Mouse (Mus musculus): ENCODE data around the gene E130116L18Rik.
"Not testable (repeated sequence)": the region's sequence is repeated elsewhere in the genome, so short reads cannot be mapped to it uniquely, and the experiment has no call there.

E130116L18Rik gene

GRCm38 (mm10) chr5:25222752-25223702 lies at the start of gene E130116L18Rik:
E130116L18Rik (minus strand) TSS chr5:25223153.
- peak; percentile 75 to 89 for DNase-seq (ENCODE audit: low spot score in 2 of 2)

DNA sequence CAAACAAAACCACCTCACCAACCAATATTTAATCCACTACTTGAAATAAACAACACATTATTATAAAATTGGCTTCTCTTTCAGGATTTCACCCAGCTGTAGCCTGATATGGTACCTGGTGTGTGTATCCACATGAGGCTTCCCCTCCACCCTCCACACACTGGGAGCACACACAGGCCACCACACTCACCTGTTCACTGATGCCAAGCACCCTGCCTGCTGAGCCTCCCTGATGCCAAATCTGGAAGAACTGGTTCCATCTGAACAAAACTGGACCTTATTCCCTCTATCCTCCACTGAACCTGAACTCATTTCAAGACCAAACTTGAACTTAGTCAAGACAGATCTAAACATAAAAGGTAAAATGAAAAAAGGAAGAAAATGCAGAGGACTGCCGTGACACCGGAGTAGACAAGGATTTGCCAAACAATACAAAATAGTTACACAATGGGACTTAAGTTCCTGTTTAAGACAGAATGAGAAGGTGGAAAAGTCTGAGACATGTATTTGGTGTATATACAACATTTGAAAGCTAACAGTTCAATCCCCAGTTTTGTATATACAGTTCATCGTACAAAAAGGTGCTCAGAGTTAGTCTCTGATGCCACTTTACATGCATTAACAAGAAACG lies 45.4 kb upstream of the E130116L18Rik start:
- no peak for DNase-seq (ENCODE audit: low spot score in 2 of 2)

DNA sequence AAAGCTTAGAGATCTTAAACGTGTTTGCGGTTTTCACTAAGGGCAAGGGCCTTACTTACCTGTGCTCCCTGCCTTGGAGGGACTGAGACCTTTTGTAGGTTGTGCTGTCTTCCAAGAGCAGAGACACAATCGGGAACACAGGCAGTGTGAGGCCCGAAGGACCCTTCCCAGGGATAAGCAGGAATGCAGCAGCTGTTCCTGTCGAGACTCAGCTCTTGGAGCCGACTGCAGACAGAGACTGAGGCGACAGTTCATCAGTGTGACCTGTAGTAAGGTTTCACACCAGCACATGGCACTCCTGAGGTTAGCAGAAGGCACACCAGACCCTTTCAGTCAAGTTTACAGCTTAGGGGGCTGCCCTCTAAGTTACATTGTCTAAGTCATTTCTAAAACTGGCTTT lies 39.3 kb upstream of the E130116L18Rik start:
- no peak for DNase-seq (ENCODE audit: low spot score in 2 of 2)

DNA sequence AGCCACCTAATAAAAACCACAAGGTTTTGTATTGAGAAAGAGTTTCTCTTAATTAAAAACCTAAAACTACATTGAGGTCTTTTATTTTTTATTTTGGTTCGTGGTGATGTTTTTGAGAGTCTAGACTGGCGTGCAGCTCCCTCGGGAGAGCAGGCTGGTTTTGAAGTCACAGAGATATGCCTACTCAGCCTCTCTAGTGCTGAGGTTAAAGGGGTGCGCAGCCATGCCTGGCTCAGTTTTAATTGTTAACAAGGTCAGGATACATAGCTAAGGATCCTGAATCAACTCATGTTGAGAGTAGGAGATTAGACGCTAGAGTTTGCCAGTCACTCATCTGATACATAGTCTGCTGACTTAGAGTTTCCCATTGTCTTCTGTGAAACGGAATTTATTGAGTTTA lies 38.5 kb upstream of the E130116L18Rik start:
- no peak for DNase-seq (ENCODE audit: low spot score in 2 of 2)

DNA sequence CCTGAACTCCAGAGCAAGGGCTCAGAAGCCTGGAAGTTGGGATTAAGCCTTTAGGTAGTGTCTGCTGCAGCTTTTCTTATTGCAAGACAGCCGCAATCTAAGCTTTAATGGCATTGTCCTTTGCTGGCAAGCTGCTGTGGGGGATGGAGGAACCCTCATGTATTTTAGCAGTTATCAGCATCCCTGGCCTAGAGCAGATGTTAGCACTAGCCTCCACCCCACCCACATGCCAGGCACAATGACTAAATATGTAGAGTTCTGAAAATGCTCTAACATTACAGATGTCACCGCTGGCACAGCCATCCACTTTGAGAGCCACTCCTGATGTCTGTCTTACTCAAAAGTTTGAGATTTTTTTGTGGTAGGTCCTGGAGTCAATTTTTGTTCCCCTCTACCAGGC lies 33.7 kb upstream of the E130116L18Rik start:
- DNase-seq (ENCODE audit: low spot score in 2 of 2): no peak

GRCm38 (mm10) chr5:25254491-25254890 lies 31.5 kb upstream of the E130116L18Rik start:
- no peak for DNase-seq (ENCODE audit: low spot score in 2 of 2)

DNA sequence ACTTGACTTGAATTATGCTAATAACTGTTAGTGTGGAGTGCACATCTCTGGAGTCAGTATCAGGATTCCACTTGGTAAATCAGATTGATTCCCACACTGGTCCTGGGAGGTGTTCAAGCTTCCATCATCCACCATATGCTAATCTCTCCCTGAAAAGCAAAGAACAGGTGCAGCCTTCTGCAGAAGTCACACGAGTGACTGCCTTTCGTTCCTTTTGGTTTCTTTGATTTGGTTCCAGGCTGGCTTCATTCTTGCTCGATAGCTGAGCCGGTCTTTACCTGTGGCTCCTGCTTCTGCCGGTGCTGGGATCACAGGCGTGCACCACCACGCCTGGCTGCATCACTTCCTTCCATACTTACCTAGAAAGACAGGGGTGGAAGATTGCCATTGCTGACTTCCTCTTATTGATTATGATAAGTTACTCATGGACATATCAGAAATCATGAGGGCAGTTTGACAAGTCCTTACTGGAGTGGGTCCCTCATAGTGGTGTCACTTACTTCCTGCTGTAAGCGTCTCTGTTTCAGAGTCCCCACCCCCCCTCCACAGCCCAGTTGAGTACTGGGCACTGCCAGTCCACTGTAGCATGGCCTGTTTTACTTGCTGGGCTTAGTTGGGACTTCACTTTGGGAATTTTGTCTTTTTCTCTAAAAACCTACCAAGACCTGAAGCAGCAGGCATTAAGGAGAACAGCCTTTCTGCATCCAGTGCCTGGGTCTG lies 30.0 kb upstream of the E130116L18Rik start:
- DNase-seq (ENCODE audit: low spot score in 2 of 2): no peak

GRCm38 (mm10) chr5:25252423-25252822 lies 29.5 kb upstream of the E130116L18Rik start:
- DNase-seq (ENCODE audit: low spot score in 2 of 2): no peak

DNA sequence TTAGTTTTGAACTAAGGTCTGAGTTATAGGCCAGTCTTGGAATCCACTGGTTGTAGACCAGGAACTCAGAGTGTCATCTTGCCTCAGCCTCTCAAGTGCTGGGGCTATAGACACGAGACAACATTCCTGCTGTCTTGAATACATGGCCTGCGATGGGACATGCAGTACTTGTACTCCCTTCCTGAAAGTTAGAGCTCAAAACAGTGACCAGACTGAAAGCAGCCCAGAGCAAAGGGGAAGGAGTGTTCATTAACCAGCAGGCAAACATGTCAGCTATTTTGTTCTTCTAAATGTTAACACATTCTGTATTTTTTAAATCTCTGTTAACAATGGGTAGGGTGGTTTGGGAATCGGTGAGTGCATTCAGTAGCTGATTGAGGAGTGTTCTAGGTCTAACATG lies 24.1 kb upstream of the E130116L18Rik start:
- no peak for DNase-seq (ENCODE audit: low spot score in 2 of 2)

- DNase-seq (ENCODE audit: low spot score in 2 of 2): no peak
Measured at GRCm38 (mm10) chr5:25246473-25246865, 23.5 kb upstream of the E130116L18Rik start.

DNA sequence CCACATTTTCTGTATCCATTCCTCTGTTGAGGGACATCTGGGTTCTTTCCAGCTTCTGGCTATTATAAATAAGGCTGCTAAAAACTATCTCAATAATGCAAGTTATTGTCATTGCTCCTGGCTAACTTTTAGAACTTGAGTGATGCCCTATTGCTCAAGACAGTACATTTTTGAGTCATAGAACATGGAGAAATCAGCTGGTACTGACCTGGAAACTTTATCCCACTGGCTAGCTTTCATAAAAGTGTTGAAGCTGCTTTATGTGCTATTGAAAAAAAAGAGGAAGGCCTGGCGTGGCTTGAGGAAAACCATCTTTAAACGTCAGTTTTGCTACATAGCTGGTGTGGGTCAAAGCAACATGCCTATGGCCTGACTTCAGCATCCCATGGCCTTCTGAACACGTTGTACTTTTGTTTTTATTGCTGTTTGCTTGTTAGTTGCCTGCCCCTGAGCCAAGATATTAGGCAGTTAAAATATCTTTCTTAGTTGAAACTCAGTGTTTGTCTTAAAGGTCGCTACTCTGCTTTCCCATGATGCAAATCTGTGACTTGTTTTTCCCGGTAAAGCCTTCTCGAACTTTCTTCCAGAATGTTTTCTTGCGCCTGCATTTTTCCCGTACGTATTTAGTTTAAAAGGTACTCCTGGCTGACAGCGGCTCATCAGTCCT lies 23.0 kb upstream of the E130116L18Rik start:
- no peak for DNase-seq (ENCODE audit: low spot score in 2 of 2)

- no peak for DNase-seq (ENCODE audit: low spot score in 2 of 2)
Measured at GRCm38 (mm10) chr5:25243101-25243500, 20.1 kb upstream of the E130116L18Rik start.

DNA sequence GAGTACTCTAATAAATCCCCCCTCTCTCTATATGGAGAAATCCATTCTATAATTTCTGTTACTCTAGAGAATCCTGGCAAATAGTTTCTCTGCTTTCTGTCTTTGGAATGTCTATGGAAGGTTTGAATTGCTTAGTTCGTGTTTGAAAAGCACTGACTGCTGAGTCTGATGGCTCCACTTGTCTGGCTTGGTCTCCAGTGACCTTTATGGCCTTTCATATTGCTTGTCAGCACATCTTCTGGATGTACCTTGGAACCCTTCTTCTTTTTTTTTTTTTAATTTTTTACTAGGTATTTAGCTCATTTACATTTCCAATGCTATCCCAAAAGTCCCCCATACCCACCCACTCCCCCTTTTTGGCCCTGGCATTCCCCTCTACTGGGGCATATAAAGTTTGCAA lies 1.4 kb upstream of the E130116L18Rik start:
- DNase-seq (ENCODE audit: low spot score in 2 of 2): not testable (repeated sequence)

DNA sequence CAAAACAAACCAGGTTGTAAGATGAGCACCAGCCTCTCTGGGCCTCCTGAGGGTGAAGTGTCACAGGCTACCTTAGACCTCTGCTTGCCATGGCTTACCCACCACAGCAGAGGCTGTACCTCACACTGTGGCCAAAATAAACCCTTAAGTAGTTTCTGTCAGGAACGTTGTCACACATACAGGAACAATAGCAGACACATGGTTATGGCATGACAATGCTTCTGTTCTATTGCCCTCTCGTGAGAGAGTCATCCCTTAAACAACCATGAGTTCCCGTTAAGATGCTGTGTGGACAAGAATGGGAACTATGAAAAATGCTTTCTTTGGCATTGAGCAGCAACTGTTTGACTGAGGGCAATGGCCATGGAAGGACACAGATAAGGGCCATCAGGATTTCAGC lies 1.3 kb downstream of the E130116L18Rik start, which contains the start of gene Galnt11:
TSS of gene Galnt11 (plus strand) at position 301 of the 400 bp plus-strand sequence.
- DNase-seq (ENCODE audit: low spot score in 2 of 2): no peak

DNA sequence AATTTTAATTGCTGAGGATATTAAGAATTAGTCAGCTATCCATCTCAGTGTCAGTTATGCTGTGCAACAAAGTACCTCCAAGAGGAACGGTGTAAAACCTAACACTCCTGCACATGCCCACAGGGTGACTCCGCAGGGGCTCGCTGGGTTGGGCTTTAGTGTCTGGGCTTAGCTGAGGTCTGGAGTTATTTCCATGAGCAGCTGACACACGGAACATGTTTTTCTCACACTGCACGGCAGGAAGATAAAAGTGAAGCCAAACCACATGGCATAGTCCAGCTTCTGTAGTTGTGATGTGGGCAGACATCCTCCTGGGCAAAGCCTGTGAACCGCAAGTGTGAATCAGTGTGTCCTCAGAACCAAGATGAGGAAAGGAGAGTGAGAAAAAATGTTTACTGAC lies 7.9 kb downstream of the E130116L18Rik start:
- DNase-seq (ENCODE audit: low spot score in 2 of 2): no peak

DNA sequence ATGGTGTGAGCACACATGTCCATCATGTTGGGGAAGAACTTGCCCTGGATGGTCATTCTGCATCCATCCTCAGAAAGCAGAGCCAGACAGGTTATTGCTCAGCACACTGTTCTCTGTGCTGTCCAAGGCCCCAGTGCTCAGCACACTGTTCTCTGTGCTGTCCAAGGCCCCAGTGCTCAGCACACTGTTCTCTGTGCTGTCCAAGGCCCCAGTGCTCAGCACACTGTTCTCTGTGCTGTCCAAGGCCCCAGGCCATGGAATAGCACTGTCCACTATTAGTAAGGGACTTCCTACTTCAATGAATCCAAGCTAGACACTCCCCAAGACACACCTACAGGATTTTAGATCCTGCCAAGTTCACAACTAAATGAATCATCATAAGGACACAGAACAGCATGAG lies 9.7 kb downstream of the E130116L18Rik start:
- not testable (repeated sequence) for DNase-seq (ENCODE audit: low spot score in 2 of 2)

DNA sequence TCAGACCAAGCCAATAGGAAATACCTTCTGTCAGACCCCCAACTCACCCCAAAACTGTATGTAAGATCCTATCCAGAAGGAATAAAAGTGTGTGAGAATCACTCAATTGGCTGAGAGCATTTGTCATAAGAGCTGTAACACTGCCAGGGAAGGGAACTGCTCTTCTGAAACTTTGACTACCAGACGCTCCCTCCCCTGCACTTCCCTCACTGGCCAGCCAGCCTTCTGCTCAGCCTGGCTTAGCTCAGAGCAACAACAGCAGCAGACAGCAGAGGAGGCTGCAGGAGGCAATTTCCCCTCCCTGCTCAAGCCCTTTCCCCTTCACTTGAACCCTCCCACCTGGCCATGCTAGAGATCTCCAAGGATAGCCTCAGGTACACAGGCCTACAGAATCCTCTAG lies 11.1 kb downstream of the E130116L18Rik start:
- no peak for DNase-seq (ENCODE audit: low spot score in 2 of 2)

DNA sequence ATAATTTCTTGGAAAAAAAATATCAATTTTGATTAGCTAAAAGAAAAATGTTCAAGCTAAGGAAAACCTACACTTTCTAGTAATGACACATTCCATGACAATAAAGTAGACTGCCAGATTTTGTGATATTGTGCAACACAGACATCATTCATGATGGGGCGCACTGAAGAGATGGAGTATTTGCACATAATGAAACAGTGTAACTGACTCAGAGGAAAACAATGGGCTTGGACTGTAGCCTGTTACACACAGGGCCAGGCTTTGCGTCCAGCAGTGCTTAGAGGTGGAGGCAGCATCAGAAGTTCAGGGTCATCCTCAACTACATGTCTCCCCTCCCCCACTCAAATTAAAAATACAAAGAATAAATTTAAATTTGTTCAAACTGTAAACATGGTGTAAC lies 32.4 kb downstream of the E130116L18Rik start:
- no peak for DNase-seq (ENCODE audit: low spot score in 2 of 2)

DNA sequence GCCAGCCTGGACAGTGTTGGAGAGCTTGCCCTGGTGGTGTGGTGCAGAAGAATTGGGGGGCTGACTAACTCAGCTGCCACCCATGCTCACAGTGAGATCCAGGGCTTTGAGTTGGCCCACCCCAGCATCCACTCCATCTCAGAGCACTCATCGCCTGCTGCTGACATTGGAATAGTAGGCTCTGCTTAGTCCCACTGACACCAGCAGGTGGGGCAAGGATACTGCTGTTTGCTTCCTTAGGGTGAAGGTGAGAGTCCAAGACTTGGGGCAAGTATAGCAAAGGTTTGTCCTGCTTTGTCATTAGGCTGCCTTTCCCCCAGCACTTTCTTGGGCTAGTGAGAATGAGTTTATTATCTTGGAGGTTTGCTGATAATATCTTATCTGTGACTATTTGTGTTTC lies 34.2 kb downstream of the E130116L18Rik start:
- DNase-seq (ENCODE audit: low spot score in 2 of 2): no peak

GRCm38 (mm10) chr5:25187727-25188126 lies 35.2 kb downstream of the E130116L18Rik start:
- no peak for DNase-seq (ENCODE audit: low spot score in 2 of 2)

GRCm38 (mm10) chr5:25184594-25184993 lies 38.4 kb downstream of the E130116L18Rik start:
- DNase-seq (ENCODE audit: low spot score in 2 of 2): no peak

- no peak for DNase-seq (ENCODE audit: low spot score in 2 of 2)
Measured at GRCm38 (mm10) chr5:25183595-25183994, 39.4 kb downstream of the E130116L18Rik start.
